Mouse (Mus musculus) bone marrow, adult 2 months (tissue): ENCODE data around the gene P2ry14. TPM values are rescaled to one million over a fixed set of nuclear protein-coding genes. Genes with fewer than 3 reads are reported as not detected.

Experiments used
- H3K27ac ChIP-seq: fragments of 200-500 bp; 2 replicates; pipeline ENCODE4 v1.5.1; 2012; ENCODE audit warnings: low read depth, mild to moderate bottlenecking, control low read depth, inconsistent platforms, low read length; ENCODE audit not compliant: control insufficient read depth, poor library complexity, insufficient read depth
- H3K4me1 ChIP-seq: fragments of 200-500 bp; 2 replicates; pipeline ENCODE4 v1.6.1; 2011; ENCODE audit warnings: low read length; ENCODE audit not compliant: control insufficient read depth, insufficient read depth
- H3K4me3 ChIP-seq: fragments of 200-500 bp; replicated peaks from 2 replicates; pipeline ENCODE3; 2011; ENCODE audit warnings: mild to moderate bottlenecking, low read depth, low read length, control low read depth; ENCODE audit not compliant: control insufficient read depth
- CTCF ChIP-seq: fragments of 200-500 bp; IDR thresholded peaks from 2 replicates; pipeline ENCODE4 v1.5.1; 2011; ENCODE audit warnings: low read length, control low read depth; ENCODE audit not compliant: control insufficient read depth, insufficient read depth
- POLR2A ChIP-seq: fragments of 200-500 bp; IDR thresholded peaks from 2 replicates; pipeline ENCODE4 v1.6.1; 2011; ENCODE audit warnings: low read depth, mild to moderate bottlenecking, control low read depth, low read length, borderline replicate concordance; ENCODE audit not compliant: control insufficient read depth
- WGBS: fragments of 180-500 bp; shearing (Covaris S2); methylation state at CpG from one replicate; pipeline ENCODE4 v1.1.7; 2018; 5-methylcytosine and 5-hydroxymethylcytosine counted together
- polyA plus RNA-seq: library from polyadenylated mRNA; stranded (reverse); fragments of >200 nt; gene quantifications from 2 replicates; pipeline ENCODE4 v1.2.4, GENCODE M21; 2011; ENCODE audit warnings: low replicate concordance; ENCODE audit not compliant: missing spikeins, insufficient read depth, insufficient read length

P2ry14 gene
- polyA plus RNA-seq, 1 experiment = 2.3 TPM

DNA sequence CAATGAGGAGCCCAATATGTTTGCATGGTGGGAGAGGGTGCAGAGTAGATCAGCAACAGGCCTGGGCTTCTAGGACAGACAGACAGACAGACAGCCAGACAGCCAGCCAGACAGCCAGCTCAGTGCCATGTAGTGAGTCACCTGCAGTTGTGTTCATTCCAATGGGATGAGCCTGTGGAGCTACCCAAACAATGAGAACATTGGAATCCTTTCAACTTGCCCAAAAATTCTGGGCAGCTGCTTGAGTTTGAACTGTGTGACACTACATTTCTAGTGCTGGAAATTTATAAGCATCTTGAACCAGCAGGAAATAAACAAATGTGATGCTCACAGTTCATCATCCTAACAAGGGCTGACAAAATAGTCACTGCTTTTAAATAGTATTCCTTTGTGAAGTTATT is 13.8 kb downstream of the P2ry14 start:
- H3K4me3 ChIP-seq = no peak overlapping the region
- TF ChIP-seq CTCF (no peak), POLR2A (no peak)
- H3K27ac ChIP-seq = no peak overlapping the region
- H3K4me1 ChIP-seq = no peaks in the 10 kb centered on the region; the same call in 1 of the 2 replicates

DNA sequence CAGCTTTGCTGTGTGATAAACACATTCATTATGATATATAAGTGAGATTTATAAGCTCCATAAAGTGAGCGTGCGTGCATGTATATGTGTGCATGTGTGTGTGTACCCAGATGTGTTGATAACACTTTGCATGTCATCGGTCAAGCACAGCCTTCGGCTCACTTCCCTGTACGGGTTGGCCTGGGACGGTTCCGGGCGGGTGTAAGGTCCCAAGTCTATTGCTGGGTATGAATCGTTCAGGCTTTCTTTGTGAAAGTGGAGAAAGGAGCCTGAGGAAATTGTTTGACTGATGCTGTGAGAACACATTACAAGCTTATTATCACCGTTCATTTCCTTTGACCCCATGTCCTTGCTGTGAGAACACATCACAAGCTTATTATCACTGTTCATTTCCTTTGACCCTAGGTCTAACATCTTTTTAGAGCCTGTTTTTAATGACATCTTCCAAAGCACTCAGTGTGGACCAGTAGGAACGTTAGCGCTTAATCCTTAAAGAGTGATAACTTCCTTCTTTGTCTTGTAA is 14.4 kb downstream of the P2ry14 start:
- no peaks in the 10 kb centered on the region; the same call in 1 of the 2 replicates for H3K4me1 ChIP-seq
- no peak overlapping the region for H3K4me3 ChIP-seq
- no peak overlapping the region for H3K27ac ChIP-seq
- 85% methylated on average over 12 of the region's 12 CpGs for WGBS
- TF ChIP-seq POLR2A (no peak), CTCF (no peak)

- Histone ChIP-seq H3K4me1 (peaks cover 2% of the 10 kb centered on the region; the same call in 1 of the 2 replicates), H3K4me3 (no peak overlapping the region), H3K27ac (no peak overlapping the region)
- 44% methylated on average over 5 of the region's 5 CpGs for WGBS
- TF ChIP-seq CTCF (no peak), POLR2A (no peak)
Measured at GRCm38 (mm10) chr3:59135911-59136653, 17.3 kb downstream of the P2ry14 start.

DNA sequence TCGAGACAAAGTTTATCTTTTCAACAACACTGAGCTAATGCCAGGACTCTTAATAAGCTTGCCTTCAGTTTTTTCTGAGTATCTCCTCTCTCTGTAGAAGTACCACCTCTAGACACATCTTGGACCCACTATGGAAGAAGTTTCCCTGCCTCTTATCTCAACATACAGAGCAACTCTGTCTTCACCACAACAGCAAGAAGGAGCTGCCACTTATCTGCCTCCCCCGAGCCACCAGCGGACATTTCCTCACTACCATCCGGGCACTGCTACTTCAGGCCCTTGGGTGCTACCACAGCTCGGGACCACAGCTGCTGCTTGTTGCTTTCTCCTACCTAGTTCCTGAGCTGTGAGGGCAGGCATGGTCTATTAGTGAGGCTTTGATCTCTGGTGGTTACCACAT is 20.2 kb downstream of the P2ry14 start:
- H3K4me3 ChIP-seq = no peak overlapping the region
- WGBS = 5% methylated on average over 5 of the region's 5 CpGs
- no peak for TF ChIP-seq CTCF
- no peak for TF ChIP-seq POLR2A
- no peak overlapping the region for H3K27ac ChIP-seq
- H3K4me1 ChIP-seq = peaks cover 2% of the 10 kb centered on the region; the same call in 1 of the 2 replicates

GRCm38 (mm10) chr3:59131966-59132365 is 21.5 kb downstream of the P2ry14 start:
- H3K4me1 ChIP-seq = peaks cover 2% of the 10 kb centered on the region; the same call in 1 of the 2 replicates
- 3% methylated on average over 4 of the region's 4 CpGs for WGBS
- peak overlapping the region; percentile 4; the same call in 1 of the 2 replicates for H3K27ac ChIP-seq
- no peak overlapping the region for H3K4me3 ChIP-seq
- TF ChIP-seq POLR2A (no peak), CTCF (no peak)

DNA sequence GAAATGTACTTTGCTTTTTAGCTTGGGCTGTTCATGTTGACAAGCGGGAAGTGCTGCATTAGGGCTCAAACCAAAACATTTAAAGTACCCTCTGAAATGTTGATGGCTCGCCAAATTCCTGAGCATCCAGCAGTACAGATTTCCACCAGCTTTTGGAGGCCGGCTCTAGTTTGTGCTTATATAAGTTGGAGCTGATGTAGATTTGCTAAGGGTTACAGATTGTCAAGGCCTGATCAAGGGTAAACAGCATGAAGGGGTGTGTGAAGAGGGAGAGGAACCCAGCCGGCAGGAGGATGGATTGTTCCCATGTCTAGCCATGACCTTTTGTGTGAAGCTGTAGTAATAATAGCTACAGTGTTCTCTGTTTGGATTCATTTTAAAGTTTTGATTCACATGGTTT is 22.3 kb downstream of the P2ry14 start:
- H3K4me1 ChIP-seq = peaks cover 2% of the 10 kb centered on the region; the same call in 1 of the 2 replicates
- TF ChIP-seq CTCF = no peak
- TF ChIP-seq POLR2A = no peak
- H3K27ac ChIP-seq = no peak overlapping the region

GRCm38 (mm10) chr3:59130431-59130830 is 23.0 kb downstream of the P2ry14 start:
- TF ChIP-seq POLR2A = no peak
- no peak for TF ChIP-seq CTCF
- H3K4me1 ChIP-seq = peaks cover 2% of the 10 kb centered on the region; the same call in 1 of the 2 replicates
- WGBS = 4% methylated on average over 8 of the region's 8 CpGs
- H3K27ac ChIP-seq = no peak overlapping the region
- H3K4me3 ChIP-seq = peak overlapping the region; percentile 59

More for the DNA sequence above, 22.3 kb downstream of the P2ry14 start:
- H3K4me3 ChIP-seq = no peak overlapping the region
- 40% methylated on average over 4 of the region's 4 CpGs for WGBS

DNA sequence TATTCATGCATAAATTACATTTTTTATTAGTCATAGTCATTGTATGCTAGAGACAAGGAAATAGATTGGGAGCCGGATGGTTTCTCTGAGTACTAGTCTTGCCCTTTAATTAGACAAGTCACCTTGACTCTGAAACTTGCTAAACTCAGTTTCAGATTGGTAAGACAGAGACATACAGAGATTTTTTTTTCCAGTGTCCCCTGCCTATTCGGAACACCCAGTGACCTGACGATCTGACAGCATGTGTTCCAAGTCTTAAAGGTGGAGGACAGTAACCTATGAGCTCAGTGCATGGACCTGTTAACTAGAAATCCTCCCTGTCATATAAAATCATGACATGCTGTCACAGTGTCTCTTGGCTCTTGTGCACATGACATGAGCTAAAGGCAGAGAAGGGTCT is 23.9 kb downstream of the P2ry14 start:
- TF ChIP-seq POLR2A (no peak), CTCF (no peak)
- no peak overlapping the region for H3K27ac ChIP-seq
- H3K4me1 ChIP-seq = peaks cover 2% of the 10 kb centered on the region; the same call in 1 of the 2 replicates
- H3K4me3 ChIP-seq = no peak overlapping the region
- WGBS = 18% methylated on average over 3 of the region's 3 CpGs
